Mouse (Mus musculus) T-cell, adult 66 days (primary cell): ENCODE results near the gene Olfr551. TPM values are rescaled to one million over a fixed set of nuclear protein-coding genes. Genes with fewer than 3 reads are reported as not detected.

ENCODE experiments used
- total RNA-seq, 2 experiments: library from RNA; stranded (reverse); gene quantifications; 3 replicates in 1 of 2; 4 replicates in 1 of 2; pipeline ENCODE4 v1.2.4; 2023

The Olfr551 gene
- not detected for total RNA-seq

DNA sequence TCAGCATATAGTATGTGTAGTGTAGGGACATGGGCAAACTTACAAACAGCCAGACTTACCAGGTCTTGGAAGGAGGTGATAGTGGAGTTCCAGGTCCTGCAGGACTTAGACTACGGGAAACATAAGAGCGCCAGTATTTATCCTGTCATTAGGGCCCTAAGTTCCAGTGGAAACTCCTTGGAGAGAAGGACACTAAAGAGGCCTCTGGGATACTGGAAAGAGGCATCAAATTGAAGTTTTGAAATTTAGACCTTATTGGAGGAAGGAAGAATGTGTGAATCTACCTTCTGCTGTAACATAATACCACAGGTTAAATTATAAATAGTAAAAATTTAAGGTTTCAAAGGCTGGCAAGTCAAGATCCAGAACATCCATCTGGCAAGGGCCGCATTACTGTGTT lies at the start of gene Olfr551:
Gene Olfr551 (minus strand): TSS at position 101 of the 400 bp plus-strand sequence.

DNA sequence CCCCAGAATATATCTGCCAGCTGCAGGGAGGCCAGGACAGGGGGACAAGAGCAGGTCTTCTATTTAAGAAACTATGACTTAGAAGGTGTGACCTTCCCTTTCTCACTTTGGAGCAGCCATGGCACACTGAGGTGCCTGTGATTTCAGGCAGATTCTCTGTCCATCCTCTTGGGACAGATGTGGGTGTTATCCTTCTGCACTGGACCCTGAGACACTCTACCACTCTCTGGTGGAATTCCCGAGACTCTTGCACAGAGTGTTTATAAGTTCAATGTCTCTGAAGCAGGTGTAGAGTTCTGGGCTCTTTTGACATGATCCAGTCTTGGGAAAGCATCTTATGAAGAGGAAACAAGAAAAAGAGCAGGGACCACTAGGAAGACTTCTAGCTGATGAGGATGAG lies 46.4 kb upstream of the Olfr551 start, which contains the start of gene Olfr554:
Gene Olfr554 (plus strand): TSS at position 301 of the 400 bp plus-strand sequence.

DNA sequence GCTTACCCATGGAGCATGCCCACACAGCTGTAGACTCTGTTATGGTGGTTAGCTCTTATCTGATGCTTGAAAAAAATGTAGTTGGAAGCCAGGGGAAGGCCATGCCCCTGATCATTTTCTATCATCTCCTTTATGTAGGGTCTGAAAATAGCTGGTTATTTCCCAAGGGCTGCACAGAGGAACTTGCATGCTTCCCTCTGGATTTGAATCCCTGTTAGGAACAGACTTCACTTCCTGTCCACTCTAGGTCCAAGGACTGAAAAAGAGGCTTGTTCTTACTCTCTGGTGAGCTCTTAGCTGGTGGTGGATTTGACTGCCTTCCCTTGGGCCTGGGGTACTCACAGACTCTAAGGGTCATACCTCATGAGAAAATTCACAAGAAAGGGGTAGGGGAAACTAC lies 26.4 kb upstream of the Olfr551 start, which contains the start of gene Olfr553:
Gene Olfr553 (minus strand): TSS at position 101 of the 400 bp plus-strand sequence.

DNA sequence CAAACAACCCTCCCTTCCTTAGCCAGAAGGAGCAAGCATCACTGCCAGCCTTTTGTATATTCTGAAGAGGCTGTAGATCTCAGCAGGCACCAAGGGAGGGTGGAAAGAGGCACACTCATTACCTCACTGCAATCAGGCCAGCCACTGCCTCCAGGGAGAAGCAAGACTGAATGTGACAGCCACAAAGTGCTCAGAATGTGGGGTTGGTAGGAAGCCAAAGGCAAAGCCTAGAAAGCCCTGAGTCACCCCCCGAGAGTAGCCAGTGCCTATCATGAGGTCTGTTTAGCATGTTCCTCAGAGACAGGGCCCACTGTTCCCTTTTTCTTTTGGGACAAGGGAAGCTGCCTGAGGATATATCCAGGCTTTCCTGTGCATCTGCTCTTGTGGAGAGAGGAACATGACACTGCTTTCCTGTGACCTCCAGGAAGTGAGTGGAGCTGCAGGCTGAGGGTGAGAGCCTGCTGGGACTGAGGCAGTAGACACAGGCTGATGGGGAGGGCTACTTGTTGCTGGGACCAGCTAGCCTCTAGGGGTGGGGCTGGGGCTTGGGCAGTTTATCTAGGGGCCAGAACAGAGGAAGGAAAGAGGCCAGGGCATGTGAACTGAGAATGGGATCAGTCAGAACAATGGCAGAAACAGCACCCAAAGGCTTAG lies 5.8 kb upstream of the Olfr551 start, which contains the start of gene Olfr552:
Gene Olfr552 (plus strand): TSS at position 393 of the 654 bp plus-strand sequence.

DNA sequence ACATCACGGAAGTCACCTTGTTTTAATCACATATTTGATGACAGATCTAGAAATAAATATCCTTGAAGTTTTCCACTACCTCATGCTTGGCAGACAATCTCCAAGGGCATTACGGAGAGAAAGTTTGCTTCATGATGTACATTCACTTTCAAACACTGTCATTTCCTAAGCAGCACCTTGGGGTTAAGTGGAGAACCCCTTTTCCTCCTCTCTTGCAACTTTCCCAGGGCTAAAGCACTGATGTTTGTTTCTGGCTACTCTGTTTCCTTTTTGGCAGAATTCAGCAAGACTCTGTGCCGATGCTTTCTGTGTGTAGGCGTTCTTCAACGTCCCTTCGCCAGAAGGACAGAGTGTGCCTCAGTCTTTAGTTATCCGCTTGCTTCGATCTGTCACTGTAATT lies 20.5 kb downstream of the Olfr551 start, which contains the start of gene Olfr550:
Gene Olfr550 (plus strand): TSS at position 301 of the 400 bp plus-strand sequence.

DNA sequence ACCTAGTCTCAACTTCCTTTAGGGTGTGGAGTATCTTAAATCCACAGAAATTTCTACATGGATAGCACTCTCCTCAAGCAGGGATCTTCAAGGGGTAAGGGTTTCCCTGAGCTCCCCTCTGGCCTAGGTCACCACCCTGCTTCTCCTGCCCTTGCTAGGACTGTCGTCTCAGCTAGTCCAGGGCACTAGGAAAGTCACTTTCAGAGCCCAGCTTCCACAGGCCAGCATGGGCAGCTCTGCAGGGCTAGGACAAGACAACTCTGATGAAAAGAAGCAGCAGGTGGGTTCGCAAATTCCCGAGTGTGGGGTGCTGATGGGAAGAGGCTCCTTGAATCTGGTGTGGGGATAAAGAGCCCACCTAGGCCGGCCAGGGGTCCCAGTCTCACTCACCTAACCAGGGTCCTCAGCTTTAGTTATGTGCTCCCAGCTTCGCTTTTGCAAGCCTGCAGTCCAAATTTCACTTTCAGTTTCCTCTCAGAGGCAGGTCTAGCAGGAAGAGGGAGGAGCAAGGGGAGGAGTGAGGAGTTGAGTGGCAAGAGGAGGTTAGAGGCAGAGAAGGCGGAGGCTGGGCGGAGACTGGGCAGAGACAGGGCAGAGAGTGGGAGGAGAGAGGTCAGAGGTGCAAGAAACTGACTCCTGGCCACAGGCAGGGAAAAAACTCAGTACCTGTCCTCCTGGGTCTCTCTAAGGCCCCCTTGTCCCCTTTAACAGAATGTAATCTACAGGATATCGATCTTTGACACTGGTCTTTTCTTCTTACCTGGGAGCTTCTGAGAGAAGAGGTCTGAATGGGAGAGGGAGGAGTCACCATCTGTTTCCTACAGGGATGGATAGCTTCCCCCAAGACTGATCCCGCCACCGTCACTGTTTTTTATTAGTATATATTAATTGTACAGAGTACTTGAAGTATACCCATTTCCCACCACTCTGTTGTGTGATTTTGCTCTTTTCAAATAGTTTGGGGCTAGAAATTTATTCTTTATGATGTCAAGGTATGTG lies 26.4 kb downstream of the Olfr551 start, which contains the start of gene Trim21:
Gene Trim21 (minus strand): TSS at position 488 of the 999 bp plus-strand sequence.

DNA sequence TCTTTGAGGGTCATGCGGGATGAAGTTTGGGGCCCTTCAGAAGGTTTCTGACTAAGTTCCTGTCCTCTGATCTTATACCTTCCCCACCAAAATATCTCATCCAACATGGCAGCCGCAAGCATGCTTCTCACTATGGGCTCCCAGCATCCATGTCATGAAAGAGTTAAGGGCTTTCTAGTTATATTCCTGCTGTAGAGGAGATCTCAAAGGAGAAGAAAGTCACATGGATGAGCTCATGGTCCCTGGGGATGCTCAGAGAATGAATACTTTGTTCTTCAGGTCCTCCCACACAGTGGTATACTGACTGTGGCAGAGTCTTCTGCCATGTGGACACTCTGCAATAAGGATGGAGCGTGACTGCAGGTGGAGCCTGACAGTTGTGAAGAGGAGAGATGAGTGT lies 42.1 kb downstream of the Olfr551 start, which contains the start of gene Olfr549:
Gene Olfr549 (plus strand): TSS at position 301 of the 400 bp plus-strand sequence.

DNA sequence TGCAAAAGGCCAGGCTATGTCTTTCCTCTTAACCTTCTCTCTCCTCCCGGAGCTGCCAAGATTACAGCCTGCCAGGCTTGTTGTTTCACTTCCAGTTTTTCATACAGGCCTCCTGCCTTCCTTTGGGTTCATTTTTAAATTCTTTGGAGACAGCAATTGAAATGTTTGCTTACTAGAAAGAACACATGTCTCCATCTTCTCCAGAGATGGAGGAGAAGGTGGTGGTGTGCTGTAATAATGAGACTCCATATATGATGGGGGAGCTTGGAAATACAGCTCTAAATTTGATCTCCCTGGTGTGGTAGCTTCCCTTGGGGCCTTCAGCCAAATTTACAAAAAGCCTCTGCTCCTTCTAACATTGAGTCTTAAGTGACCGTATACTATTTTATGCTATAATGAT lies 51.1 kb downstream of the Olfr551 start, which contains the start of gene Olfr548-ps1:
Gene Olfr548-ps1 (plus strand): TSS at position 301 of the 400 bp plus-strand sequence.

DNA sequence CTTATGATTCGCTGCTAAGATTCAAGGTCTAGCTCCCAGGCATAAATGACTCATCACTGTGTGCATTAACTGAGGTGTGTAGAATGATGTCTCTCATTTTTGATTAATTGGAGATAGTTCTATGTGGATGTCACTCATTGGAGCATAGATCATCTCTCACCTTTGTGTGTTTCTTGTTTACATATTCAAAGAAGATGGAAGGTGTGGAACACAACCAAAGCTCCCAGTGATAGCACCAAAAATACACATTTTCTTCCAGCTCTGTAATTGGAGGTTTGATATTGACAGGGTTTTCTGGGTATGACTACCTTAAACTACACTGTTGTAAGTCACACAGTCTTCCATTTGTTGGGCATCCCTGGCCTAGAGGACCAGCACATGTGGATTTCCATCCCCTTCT lies 57.2 kb downstream of the Olfr551 start, which contains the start of gene Olfr547:
Gene Olfr547 (plus strand): TSS at position 301 of the 400 bp plus-strand sequence.

Other genes with a start within 250 kb of the Olfr551 start
- 10 to 100 TPM; 52.3 to 62.0 TPM for gene Rrm1, start 150.2 kb downstream of the Olfr551 start, total RNA-seq
- gene Olfr543, start 110.2 kb downstream of the Olfr551 start, total RNA-seq: not detected
- gene Olfr544, start 103.6 kb downstream of the Olfr551 start, total RNA-seq: not detected
- gene Olfr545, start 92.3 kb downstream of the Olfr551 start, total RNA-seq: not detected
- not detected for gene Olfr547, start 57.1 kb downstream of the Olfr551 start, total RNA-seq
- not detected for gene Olfr548-ps1, start 51.0 kb downstream of the Olfr551 start, total RNA-seq
- not detected for gene Olfr549, start 42.0 kb downstream of the Olfr551 start, total RNA-seq
- 10 to 100 TPM; 48.7 to 64.4 TPM for gene Trim21, start 26.4 kb downstream of the Olfr551 start, total RNA-seq
- gene Olfr550, start 20.4 kb downstream of the Olfr551 start, total RNA-seq: not detected
- gene Olfr552, start 5.9 kb upstream of the Olfr551 start, total RNA-seq: not detected
- not detected for gene Olfr553, start 26.3 kb upstream of the Olfr551 start, total RNA-seq
- not detected for gene Olfr554, start 46.5 kb upstream of the Olfr551 start, total RNA-seq
- not detected for gene Olfr555, start 66.9 kb upstream of the Olfr551 start, total RNA-seq
- not detected for gene Olfr556, start 73.0 kb upstream of the Olfr551 start, total RNA-seq
- 10 to 100 TPM; 12.1 to 15.4 TPM for gene Trim68, start 95.4 kb upstream of the Olfr551 start, total RNA-seq
- not detected for gene Olfr557, start 104.0 kb upstream of the Olfr551 start, total RNA-seq
- gene Olfr558, start 110.3 kb upstream of the Olfr551 start, total RNA-seq: not detected
- not detected for gene Olfr33, start 127.2 kb upstream of the Olfr551 start, total RNA-seq
- gene Olfr559, start 135.6 kb upstream of the Olfr551 start, total RNA-seq: not detected
- gene Olfr560, start 167.5 kb upstream of the Olfr551 start, total RNA-seq: not detected
- gene Olfr78, start 167.6 kb upstream of the Olfr551 start, total RNA-seq: not detected
- not detected for gene Olfr561, start 179.3 kb upstream of the Olfr551 start, total RNA-seq
- gene Olfr564, start 211.6 kb upstream of the Olfr551 start, total RNA-seq: not detected